Mouse (Mus musculus): ENCODE measurements around the gene Anpep. TPM values are rescaled to one million over a fixed set of nuclear protein-coding genes. Genes with fewer than 3 reads are reported as not detected.

Anpep gene
- total RNA-seq (2022) = 1 to 10 TPM; 4.3 to 5.5 (median 4.5) TPM

GRCm38 (mm10) chr7:79860811-79861210 is at the start of gene Anpep:
Anpep (minus strand) TSS chr7:79861059.
- no peak for DNase-seq (ENCODE audit: low spot score in 2 of 2)

- no peak for DNase-seq (ENCODE audit: low spot score in 2 of 2)
These were observed 46.5 kb upstream of the Anpep start for GRCm38 (mm10) chr7:79907356-79907755.

- DNase-seq (ENCODE audit: low spot score in 2 of 2) = no peak
These were observed 46.1 kb upstream of the Anpep start for GRCm38 (mm10) chr7:79906914-79907313.

- DNase-seq (ENCODE audit: low spot score in 2 of 2) = no peak
These were observed 44.3 kb upstream of the Anpep start for GRCm38 (mm10) chr7:79905193-79905592.

- no peak for DNase-seq (ENCODE audit: low spot score in 2 of 2)
These were observed 42.4 kb upstream of the Anpep start for GRCm38 (mm10) chr7:79903160-79903792.

- DNase-seq (ENCODE audit: low spot score in 2 of 2) = no peak
These were observed 39.9 kb upstream of the Anpep start for GRCm38 (mm10) chr7:79900753-79901152.

GRCm38 (mm10) chr7:79895225-79895624 is 34.4 kb upstream of the Anpep start:
- DNase-seq (ENCODE audit: low spot score in 2 of 2) = no peak

GRCm38 (mm10) chr7:79894790-79895189 is 33.9 kb upstream of the Anpep start:
- DNase-seq (ENCODE audit: low spot score in 2 of 2) = no peak

- no peak for DNase-seq (ENCODE audit: low spot score in 2 of 2)
These were observed 31.9 kb upstream of the Anpep start for GRCm38 (mm10) chr7:79892576-79893428.

- no peak for DNase-seq (ENCODE audit: low spot score in 2 of 2)
These were observed 29.8 kb upstream of the Anpep start for GRCm38 (mm10) chr7:79890436-79891221.

GRCm38 (mm10) chr7:79888603-79889002 is 27.7 kb upstream of the Anpep start:
- DNase-seq (ENCODE audit: low spot score in 2 of 2) = no peak

- DNase-seq (ENCODE audit: low spot score in 2 of 2) = no peak
These were observed 22.9 kb upstream of the Anpep start for GRCm38 (mm10) chr7:79883613-79884334.

- DNase-seq (ENCODE audit: low spot score in 2 of 2) = no peak
These were observed 21.0 kb upstream of the Anpep start for GRCm38 (mm10) chr7:79881901-79882300.

GRCm38 (mm10) chr7:79880998-79881397 is 20.1 kb upstream of the Anpep start:
- DNase-seq (ENCODE audit: low spot score in 2 of 2) = no peak

GRCm38 (mm10) chr7:79880033-79880432 is 19.2 kb upstream of the Anpep start:
- no peak for DNase-seq (ENCODE audit: low spot score in 2 of 2)

GRCm38 (mm10) chr7:79878455-79879025 is 17.7 kb upstream of the Anpep start:
- no peak for DNase-seq (ENCODE audit: low spot score in 2 of 2)

GRCm38 (mm10) chr7:79873407-79873806 is 12.5 kb upstream of the Anpep start:
- DNase-seq (ENCODE audit: low spot score in 2 of 2) = no peak

- DNase-seq (ENCODE audit: low spot score in 2 of 2) = no peak
These were observed 11.0 kb upstream of the Anpep start for GRCm38 (mm10) chr7:79871797-79872345.

- DNase-seq (ENCODE audit: low spot score in 2 of 2) = no peak
These were observed 8.3 kb upstream of the Anpep start for GRCm38 (mm10) chr7:79869072-79869719.

- DNase-seq (ENCODE audit: low spot score in 2 of 2) = no peak
These were observed 7.6 kb upstream of the Anpep start for GRCm38 (mm10) chr7:79868475-79868874.
